Mouse (Mus musculus): ENCODE data around the gene Zfp367. TPM values are rescaled to one million over a fixed set of nuclear protein-coding genes. Genes with fewer than 3 reads are reported as not detected.

The Zfp367 gene
- polyA plus RNA-seq, 1 experiment from 2014 or later: 18.1 TPM

GRCm38 (mm10) chr13:64091006-64091405 is 62.0 kb downstream of the Zfp367 start:
- no peaks in the 10 kb centered on the region for H3K9me3 ChIP-seq (replicated peaks; ENCODE audit: control insufficient read depth, low read length)

DNA sequence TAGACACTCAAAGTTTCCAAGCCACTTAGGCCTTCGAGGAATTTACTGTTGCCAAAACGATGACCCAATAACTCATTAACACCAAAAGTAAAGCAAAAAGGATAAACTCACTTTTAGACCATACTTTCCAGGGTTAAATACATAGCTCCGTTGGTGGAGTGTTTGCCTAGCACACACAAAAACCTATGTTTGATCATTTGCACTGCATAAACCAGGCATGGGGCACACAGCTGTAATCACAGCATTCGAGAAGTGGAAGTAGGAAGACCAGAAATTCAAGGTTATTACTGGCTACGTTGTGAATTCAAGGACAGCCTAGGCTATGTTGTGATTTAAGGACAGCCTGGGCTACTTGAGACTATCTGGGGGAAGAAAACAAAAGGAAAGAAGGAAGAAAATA is 62.7 kb downstream of the Zfp367 start:
- Histone ChIP-seq H3K4me2 (ENCODE audit: low read depth, low read length) (no peak overlapping the region), H3K4me3 (ENCODE audit: low read depth, low read length) (no peak overlapping the region), H3K27me3 (ENCODE audit: control insufficient read depth, insufficient read depth, low read depth, low read length) (no peaks in the 10 kb centered on the region), H3K27ac (ENCODE audit: low read length) (no peak overlapping the region), H3K9ac (ENCODE audit: low read depth, low read length) (no peak overlapping the region), H3K36me3 (ENCODE audit: control insufficient read depth, insufficient read depth) (no peaks in the 10 kb centered on the region), H3K4me1 (ENCODE audit: control insufficient read depth, low read depth, low read length) (no peaks in the 10 kb centered on the region), H3K9me3 (replicated peaks; ENCODE audit: control insufficient read depth, low read length) (no peaks in the 10 kb centered on the region)
- ATAC-seq (ENCODE audit: low read depth): no peak
- WGBS (ENCODE audit: insufficient replicate concordance): 56% methylated on average over 5 of the region's 5 CpGs

More at GRCm38 (mm10) chr13:64091006-64091405, 62.0 kb downstream of the Zfp367 start:
- no peaks in the 10 kb centered on the region for H3K4me1 ChIP-seq (ENCODE audit: control insufficient read depth, low read depth, low read length)
- no peak overlapping the region for H3K4me2 ChIP-seq (ENCODE audit: low read depth, low read length)
- H3K9ac ChIP-seq (ENCODE audit: low read depth, low read length): no peak overlapping the region
- no peak overlapping the region for H3K4me3 ChIP-seq (ENCODE audit: low read depth, low read length)
- no peaks in the 10 kb centered on the region for H3K36me3 ChIP-seq (ENCODE audit: control insufficient read depth, insufficient read depth)
- WGBS (ENCODE audit: insufficient replicate concordance): 58% methylated on average over 7 of the region's 7 CpGs
- no peak overlapping the region for H3K27ac ChIP-seq (ENCODE audit: low read length)
- no peaks in the 10 kb centered on the region for H3K27me3 ChIP-seq (ENCODE audit: control insufficient read depth, insufficient read depth, low read depth, low read length)
- no peak for ATAC-seq (ENCODE audit: low read depth)

GRCm38 (mm10) chr13:64089130-64089529 is 63.9 kb downstream of the Zfp367 start, which contains the start of gene Hsd17b3:
Hsd17b3 (minus strand) TSS chr13:64089230.
- Histone ChIP-seq H3K9me3 (replicated peaks; ENCODE audit: control insufficient read depth, low read length) (no peaks in the 10 kb centered on the region), H3K27me3 (ENCODE audit: control insufficient read depth, insufficient read depth, low read depth, low read length) (no peaks in the 10 kb centered on the region), H3K27ac (ENCODE audit: low read length) (no peak within 1 kb of the TSS), H3K9ac (ENCODE audit: low read depth, low read length) (no peak within 1 kb of the TSS), H3K4me3 (ENCODE audit: low read depth, low read length) (no peak within 1 kb of the TSS), H3K4me2 (ENCODE audit: low read depth, low read length) (no peak within 1 kb of the TSS), H3K4me1 (ENCODE audit: control insufficient read depth, low read depth, low read length) (no peaks in the 10 kb centered on the region), H3K36me3 (ENCODE audit: control insufficient read depth, insufficient read depth) (no peaks in the 10 kb centered on the region)
- ATAC-seq (ENCODE audit: low read depth): no peak
- 53% methylated on average over 4 of the region's 4 CpGs for WGBS (ENCODE audit: insufficient replicate concordance)

GRCm38 (mm10) chr13:64088057-64088456 is 64.9 kb downstream of the Zfp367 start:
- H3K4me3 ChIP-seq (ENCODE audit: low read depth, low read length): no peak overlapping the region
- H3K27ac ChIP-seq (ENCODE audit: low read length): no peak overlapping the region
- H3K4me2 ChIP-seq (ENCODE audit: low read depth, low read length): no peak overlapping the region
- H3K9ac ChIP-seq (ENCODE audit: low read depth, low read length): no peak overlapping the region
- H3K4me1 ChIP-seq (ENCODE audit: control insufficient read depth, low read depth, low read length): no peaks in the 10 kb centered on the region
- WGBS (ENCODE audit: insufficient replicate concordance): 49% methylated on average over 7 of the region's 7 CpGs
- no peak for ATAC-seq (ENCODE audit: low read depth)
- no peaks in the 10 kb centered on the region for H3K36me3 ChIP-seq (ENCODE audit: control insufficient read depth, insufficient read depth)
- H3K27me3 ChIP-seq (ENCODE audit: control insufficient read depth, insufficient read depth, low read depth, low read length): no peaks in the 10 kb centered on the region
- no peaks in the 10 kb centered on the region for H3K9me3 ChIP-seq (replicated peaks; ENCODE audit: control insufficient read depth, low read length)

GRCm38 (mm10) chr13:64086036-64086435 is 67.0 kb downstream of the Zfp367 start:
- 70% methylated on average over 5 of the region's 5 CpGs for WGBS (ENCODE audit: insufficient replicate concordance)
- no peaks in the 10 kb centered on the region for H3K4me1 ChIP-seq (ENCODE audit: control insufficient read depth, low read depth, low read length)
- no peak overlapping the region for H3K9ac ChIP-seq (ENCODE audit: low read depth, low read length)
- H3K27me3 ChIP-seq (ENCODE audit: control insufficient read depth, insufficient read depth, low read depth, low read length): no peaks in the 10 kb centered on the region
- H3K36me3 ChIP-seq (ENCODE audit: control insufficient read depth, insufficient read depth): no peaks in the 10 kb centered on the region
- no peaks in the 10 kb centered on the region for H3K9me3 ChIP-seq (replicated peaks; ENCODE audit: control insufficient read depth, low read length)
- ATAC-seq (ENCODE audit: low read depth): no peak
- H3K4me3 ChIP-seq (ENCODE audit: low read depth, low read length): no peak overlapping the region
- H3K27ac ChIP-seq (ENCODE audit: low read length): no peak overlapping the region
- no peak overlapping the region for H3K4me2 ChIP-seq (ENCODE audit: low read depth, low read length)

GRCm38 (mm10) chr13:64083331-64083730 is 69.7 kb downstream of the Zfp367 start:
- WGBS (ENCODE audit: insufficient replicate concordance): 60% methylated on average over 3 of the region's 3 CpGs
- ATAC-seq (ENCODE audit: low read depth): no peak
- Histone ChIP-seq H3K27ac (ENCODE audit: low read length) (no peak overlapping the region), H3K4me2 (ENCODE audit: low read depth, low read length) (no peak overlapping the region), H3K4me1 (ENCODE audit: control insufficient read depth, low read depth, low read length) (no peaks in the 10 kb centered on the region), H3K4me3 (ENCODE audit: low read depth, low read length) (no peak overlapping the region), H3K9ac (ENCODE audit: low read depth, low read length) (no peak overlapping the region), H3K27me3 (ENCODE audit: control insufficient read depth, insufficient read depth, low read depth, low read length) (no peaks in the 10 kb centered on the region), H3K9me3 (replicated peaks; ENCODE audit: control insufficient read depth, low read length) (no peaks in the 10 kb centered on the region), H3K36me3 (ENCODE audit: control insufficient read depth, insufficient read depth) (no peaks in the 10 kb centered on the region)

Other genes starting within 250 kb of the Zfp367 start
- gene Hsd17b3, start 64.0 kb downstream of the Zfp367 start, polyA plus RNA-seq (2015; fragmentation: Nextera tagmentation; extraction: Ambion mirVana): not detected in 2 replicates
- 8.7 and 9.0 TPM in 2 replicates for gene Slc35d2, start 23.8 kb downstream of the Zfp367 start, polyA plus RNA-seq (2015; fragmentation: Nextera tagmentation; extraction: Ambion mirVana)
- gene Habp4, start 8.6 kb upstream of the Zfp367 start, polyA plus RNA-seq (2015; fragmentation: Nextera tagmentation; extraction: Ambion mirVana): 8.4 and 10.3 TPM in 2 replicates
- gene Cdc14b, start 122.1 kb upstream of the Zfp367 start, polyA plus RNA-seq (2015; fragmentation: Nextera tagmentation; extraction: Ambion mirVana): 8.2 and 9.4 TPM in 2 replicates
- 21.8 and 22.8 TPM in 2 replicates for gene Aaed1, start 159.5 kb upstream of the Zfp367 start, polyA plus RNA-seq (2015; fragmentation: Nextera tagmentation; extraction: Ambion mirVana)
- gene Ctsl, start 217.7 kb upstream of the Zfp367 start, polyA plus RNA-seq (2015; fragmentation: Nextera tagmentation; extraction: Ambion mirVana): 242 and 244 TPM in 2 replicates

All from liver, embryonic 16.5 days (tissue).